Comparison of ENCODE assay signal across 8 mouse cellular contexts in genomic region chr17:10316446-10316845, GRCm38 (mm10). TPM values are rescaled to one million over a fixed set of nuclear protein-coding genes. Genes with fewer than 3 reads are reported as not detected.
DNase-seq lines count a peak whose midpoint lies in the region; ATAC-seq lines count a peak whose summit lies in the region.

No protein-coding gene starts in this region.

- 2% methylated on average over 1 of the region's 1 CpGs for WGBS in heart, embryonic 14.5 days
- 0% methylated on average over 1 of the region's 1 CpGs for WGBS in hindbrain, embryonic 12.5 days
- WGBS in midbrain, embryonic 10.5 days = 0% methylated on average over 1 of the region's 1 CpGs

- H3K4me3 ChIP-seq in heart, embryonic 14.5 days (ENCODE audit: control insufficient read depth in 1 of 2, insufficient read depth in 1 of 2, low read depth in 1 of 2, low read length in 2 of 2) = peak overlapping the region; percentile 28 to 73; a peak in 3 of 4 replicates
- H3K4me3 ChIP-seq in hindbrain, embryonic 12.5 days = peak overlapping the region; percentile 36
- H3K4me3 ChIP-seq in midbrain, embryonic 10.5 days = peak overlapping the region; percentile 92

- no peaks in the 10 kb centered on the region for H3K9me3 ChIP-seq in heart, embryonic 14.5 days (ENCODE audit: control insufficient read depth, low read length)
- no peaks in the 10 kb centered on the region for H3K9me3 ChIP-seq in hindbrain, embryonic 12.5 days (replicated peaks)
- H3K9me3 ChIP-seq in midbrain, embryonic 10.5 days (replicated peaks) = no peaks in the 10 kb centered on the region

- peaks cover 0 to 12% of the 10 kb centered on the region in 2 experiments; a peak in 3 of 4 replicates for H3K4me1 ChIP-seq in heart, embryonic 14.5 days (ENCODE audit: control insufficient read depth in 2 of 2, insufficient read depth in 2 of 2, low read length in 2 of 2)
- peaks cover 22% of the 10 kb centered on the region for H3K4me1 ChIP-seq in hindbrain, embryonic 12.5 days
- peaks cover 49% of the 10 kb centered on the region for H3K4me1 ChIP-seq in midbrain, embryonic 10.5 days

- peak overlapping the region; percentile 100 for H3K9ac ChIP-seq in heart, embryonic 14.5 days (ENCODE audit: low read length)
- H3K9ac ChIP-seq in hindbrain, embryonic 12.5 days = peak overlapping the region; percentile 58

- no peaks in the 10 kb centered on the region for H3K27me3 ChIP-seq in heart, embryonic 14.5 days (ENCODE audit: control insufficient read depth, insufficient read depth, low read length)
- H3K27me3 ChIP-seq in hindbrain, embryonic 12.5 days = no peaks in the 10 kb centered on the region
- H3K27me3 ChIP-seq in midbrain, embryonic 10.5 days (ENCODE audit: low read depth, poor library complexity, severe bottlenecking) = no peaks in the 10 kb centered on the region

- H3K36me3 ChIP-seq in heart, embryonic 14.5 days (ENCODE audit: control insufficient read depth, insufficient read depth, low read length) = no peaks in the 10 kb centered on the region
- H3K36me3 ChIP-seq in hindbrain, embryonic 12.5 days = no peaks in the 10 kb centered on the region
- H3K36me3 ChIP-seq in midbrain, embryonic 10.5 days = peaks cover 6% of the 10 kb centered on the region

- peak overlapping the region; percentile 64 for H3K4me2 ChIP-seq in heart, embryonic 14.5 days (ENCODE audit: low read length)
- H3K4me2 ChIP-seq in hindbrain, embryonic 12.5 days (replicated peaks) = peak overlapping the region; percentile 57

- H3K27ac ChIP-seq in heart, embryonic 14.5 days (replicated peaks in 1 of 2; ENCODE audit: control insufficient read depth in 1 of 2, insufficient read depth in 1 of 2, low read depth in 2 of 2, low read length in 2 of 2) = peak overlapping the region; percentile 83 to 88
- peak overlapping the region; percentile 66 for H3K27ac ChIP-seq in hindbrain, embryonic 12.5 days
- peak overlapping the region; percentile 100 for H3K27ac ChIP-seq in midbrain, embryonic 10.5 days (replicated peaks)

- no peak for DNase-seq in heart, postnatal 25 days (ENCODE audit: low spot score)
- peak; percentile 42 for DNase-seq in adipocyte (ENCODE audit: low spot score)
- DNase-seq in midbrain, embryonic 10.5 days (ENCODE audit: low spot score) = no peak
- no peak for DNase-seq in thymus, postnatal 0 days (ENCODE audit: low spot score)
- no peak for DNase-seq in gastrocnemius, postnatal 10 days
- no peak for DNase-seq in left cerebral cortex, postnatal 14 days (ENCODE audit: low spot score in 2 of 2)

- intact Hi-C loops in heart, postnatal 25 days (cut with DNase I) = loop anchor here (2.0 kb wide), 4 partner anchors 176 to 560 kb away; no protein-coding TSS in a partner anchor
- intact Hi-C loops in left cerebral cortex, postnatal 14 days (cut with DNase I) = loop anchor here (5.0 to 10.0 kb wide), 7 partner anchors 176 to 1661 kb away; no protein-coding TSS in a partner anchor

- no peak for ATAC-seq in heart, embryonic 14.5 days (ENCODE audit: insufficient number of reproducible peaks, insufficient read depth, low FRiP score, low read depth)
- no peak for ATAC-seq in hindbrain, embryonic 12.5 days (ENCODE audit: low FRiP score)

RNA-seq across cellular contexts. Expression of gene Qk, which starts 3.2 kb away (rescaled TPM):
- 71.8 and 76.2 TPM in 2 replicates for polyA plus RNA-seq in heart, embryonic 14.5 days (2014; fragmentation: Nextera tagmentation; extraction: Ambion mirVana)
- total RNA-seq in heart, postnatal 25 days (2021) = 100 to 1,000 TPM; 444 to 447 TPM
- 46.8 and 52.4 TPM in 2 replicates for polyA plus RNA-seq in hindbrain, embryonic 12.5 days (2016; fragmentation: Nextera tagmentation; extraction: Ambion mirVana)
- polyA plus RNA-seq in midbrain, embryonic 10.5 days (2016; fragmentation: Nextera tagmentation; extraction: Ambion mirVana) = 47.7 and 49.5 TPM in 2 replicates
- 14.0 and 16.8 TPM in 2 replicates for polyA plus RNA-seq in thymus, postnatal 0 days (2015; fragmentation: Nextera tagmentation; extraction: Ambion mirVana)
- 100 to 1,000 TPM; 268 to 288 TPM for total RNA-seq in gastrocnemius, postnatal 10 days (2021)
- 100 to 1,000 TPM; 339 to 352 TPM for total RNA-seq in left cerebral cortex, postnatal 14 days (2021)

Comparison
In these comparisons a context has a peak if more than half of its experiments do, and no peak if none do; other contexts are left out.
1. H3K4me3 ChIP-seq: peak in every context shown above with its lines; median percentile 92 in midbrain, embryonic 10.5 days; 50 in heart, embryonic 14.5 days; 36 in hindbrain, embryonic 12.5 days.